Mouse (Mus musculus) stomach, postnatal 0 days (tissue): ENCODE measurements around the gene Noa1. TPM values are rescaled to one million over a fixed set of nuclear protein-coding genes. Genes with fewer than 3 reads are reported as not detected.

ENCODE experiments used
- ATAC-seq: fragments of 200-750 bp; cut with Nextera tagmentation; 2 replicates; pipeline ENCODE4 v1.8.0; 2017; ENCODE audit not compliant: low FRiP score, low TSS enrichment
- DNase-seq: peaks from one replicate; pipeline ENCODE4 v3.0.0-alpha.2; 2016; ENCODE audit warnings: low spot score
- H3K27ac ChIP-seq: fragments of 300-500 bp; sonication (generic); replicated peaks from 2 replicates; pipeline ENCODE4 v1.5.1; 2014; ENCODE audit warnings: mild to moderate bottlenecking, control low read depth
- H3K27me3 ChIP-seq: fragments of 300-500 bp; sonication (generic); 2 replicates; pipeline ENCODE4 v1.6.1; 2014; ENCODE audit warnings: low read length; ENCODE audit not compliant: control insufficient read depth, insufficient read depth
- H3K36me3 ChIP-seq: fragments of 300-500 bp; sonication (generic); 2 replicates; pipeline ENCODE4 v1.6.1; 2014; ENCODE audit warnings: low read length, mixed read lengths; ENCODE audit not compliant: control insufficient read depth, insufficient read depth
- H3K4me1 ChIP-seq: fragments of 300-500 bp; sonication (generic); replicated peaks from 2 replicates; pipeline ENCODE4 v1.6.1; 2014; ENCODE audit warnings: antibody characterized with exemption; ENCODE audit not compliant: control insufficient read depth, insufficient read depth
- H3K4me2 ChIP-seq: fragments of 300-500 bp; sonication (generic); replicated peaks from 2 replicates; pipeline ENCODE4 v1.6.1; 2014; ENCODE audit warnings: low read depth, mild to moderate bottlenecking, control low read depth, moderate library complexity
- H3K4me3 ChIP-seq: fragments of 300-500 bp; sonication (generic); 2 replicates; pipeline ENCODE4 v1.5.1; 2014; ENCODE audit warnings: low read depth, low read length, control low read depth
- H3K9ac ChIP-seq: fragments of 300-500 bp; sonication (generic); 2 replicates; pipeline ENCODE4 v1.6.1; 2014; ENCODE audit warnings: mild to moderate bottlenecking, low read length, control low read depth, mixed read lengths
- H3K9me3 ChIP-seq: fragments of 300-500 bp; sonication (generic); 2 replicates; pipeline ENCODE4 v1.6.1; 2016; ENCODE audit warnings: low read length; ENCODE audit not compliant: control insufficient read depth
- CTCF ChIP-seq: IDR thresholded peaks from 2 replicates; pipeline ENCODE4 v1.5.1; 2016; ENCODE audit warnings: antibody characterized with exemption, low read depth, mild to moderate bottlenecking, moderate library complexity
- EP300 ChIP-seq: optimal IDR thresholded peaks from 2 replicates; pipeline ENCODE3; 2016; ENCODE audit warnings: antibody characterized with exemption
- WGBS: fragments of 180-500 bp; shearing (Covaris S2); extraction: QIAGEN DNeasy Blood & Tissue Kit; methylation state at CpG from one replicate; pipeline ENCODE4 v1.1.7; 2014; 5-methylcytosine and 5-hydroxymethylcytosine counted together
- polyA plus RNA-seq: library from polyadenylated mRNA; unstranded; fragments of >200 nt; fragmentation: Nextera tagmentation; extraction: Ambion mirVana; gene quantifications from 2 replicates; pipeline ENCODE4 v1.2.1, GENCODE M21; 2015

Noa1 gene
- polyA plus RNA-seq, 1 experiment from 2014 or later = 16.3 TPM

- no peaks in the 10 kb centered on the region for H3K9me3 ChIP-seq
- no peak for DNase-seq
- no peak overlapping the region for H3K4me3 ChIP-seq
- H3K4me1 ChIP-seq = no peaks in the 10 kb centered on the region
- H3K27me3 ChIP-seq = no peaks in the 10 kb centered on the region
- 77% methylated on average over 6 of the region's 6 CpGs for WGBS
- H3K36me3 ChIP-seq = peaks cover 8% of the 10 kb centered on the region
- no peak for TF ChIP-seq CTCF
- TF ChIP-seq EP300 = no peak
- H3K4me2 ChIP-seq = no peak overlapping the region
- no peak overlapping the region for H3K27ac ChIP-seq
- no peak overlapping the region for H3K9ac ChIP-seq
- no peak for ATAC-seq
Observed at GRCm38 (mm10) chr5:77314986-77315385, 5.1 kb upstream of the Noa1 start.

GRCm38 (mm10) chr5:77314206-77314605 is 4.3 kb upstream of the Noa1 start:
- H3K4me3 ChIP-seq = no peak overlapping the region
- WGBS = 93% methylated on average over 4 of the region's 4 CpGs
- no peak overlapping the region for H3K27ac ChIP-seq
- no peak for TF ChIP-seq CTCF
- TF ChIP-seq EP300 = no peak
- H3K9ac ChIP-seq = no peak overlapping the region
- no peaks in the 10 kb centered on the region for H3K27me3 ChIP-seq
- no peaks in the 10 kb centered on the region for H3K9me3 ChIP-seq
- no peaks in the 10 kb centered on the region; the same call in 1 of the 2 replicates for H3K4me1 ChIP-seq
- no peak overlapping the region for H3K4me2 ChIP-seq
- DNase-seq (no peak), ATAC-seq (no peak)
- H3K36me3 ChIP-seq = peaks cover 8% of the 10 kb centered on the region

GRCm38 (mm10) chr5:77309051-77309906 is 605 bp downstream of the Noa1 start:
- Histone ChIP-seq H3K27me3 (no peaks in the 10 kb centered on the region), H3K9ac (peak overlapping the region; percentile 95), H3K4me1 (peaks cover 10% of the 10 kb centered on the region; the same call in 1 of the 2 replicates), H3K27ac (peak overlapping the region; percentile 8; the same call in 1 of the 2 replicates), H3K9me3 (no peaks in the 10 kb centered on the region), H3K4me3 (peak overlapping the region; percentile 83), H3K4me2 (peak overlapping the region; percentile 99), H3K36me3 (peaks cover 7% of the 10 kb centered on the region; the same call in 1 of the 2 replicates)
- peak; percentile 56 for DNase-seq
- WGBS = under 1% methylated on average over 73 of the region's 76 CpGs
- TF ChIP-seq CTCF = no peak
- TF ChIP-seq EP300 = no peak
- ATAC-seq = peak; percentile 19

GRCm38 (mm10) chr5:77307821-77308553 is 1.9 kb downstream of the Noa1 start:
- H3K9ac ChIP-seq = no peak overlapping the region
- WGBS = 75% methylated on average over 5 of the region's 5 CpGs
- no peak for ATAC-seq

GRCm38 (mm10) chr5:77301296-77301903 is 8.5 kb downstream of the Noa1 start:
- no peaks in the 10 kb centered on the region for H3K9me3 ChIP-seq
- DNase-seq (no peak), ATAC-seq (no peak)
- no peak overlapping the region for H3K27ac ChIP-seq
- 0 out of 2 replicates have a peak, but pooled peaks cover 3% of the 10 kb centered on the region for H3K36me3 ChIP-seq
- no peak overlapping the region for H3K4me3 ChIP-seq
- TF ChIP-seq CTCF = no peak
- no peak for TF ChIP-seq EP300
- H3K4me2 ChIP-seq = no peak overlapping the region
- H3K9ac ChIP-seq = no peak overlapping the region
- H3K27me3 ChIP-seq = no peaks in the 10 kb centered on the region
- WGBS = 87% methylated on average over 6 of the region's 6 CpGs
- no peaks in the 10 kb centered on the region for H3K4me1 ChIP-seq

More at GRCm38 (mm10) chr5:77307821-77308553, 1.9 kb downstream of the Noa1 start:
- H3K4me2 ChIP-seq = peak overlapping the region; percentile 99
- 0 out of 2 replicates have a peak overlapping the region, but pooled peaks have one; percentile 83 for H3K4me3 ChIP-seq
- H3K4me1 ChIP-seq = peaks cover 10% of the 10 kb centered on the region; the same call in 1 of the 2 replicates
- peaks cover 7% of the 10 kb centered on the region; the same call in 1 of the 2 replicates for H3K36me3 ChIP-seq
- no peak overlapping the region for H3K27ac ChIP-seq
- TF ChIP-seq CTCF (no peak), EP300 (no peak)
- no peaks in the 10 kb centered on the region for H3K9me3 ChIP-seq
- DNase-seq = no peak
- H3K27me3 ChIP-seq = no peaks in the 10 kb centered on the region
